Comparison of ENCODE assay signal across 8 mouse cellular contexts in the genomic region with DNA sequence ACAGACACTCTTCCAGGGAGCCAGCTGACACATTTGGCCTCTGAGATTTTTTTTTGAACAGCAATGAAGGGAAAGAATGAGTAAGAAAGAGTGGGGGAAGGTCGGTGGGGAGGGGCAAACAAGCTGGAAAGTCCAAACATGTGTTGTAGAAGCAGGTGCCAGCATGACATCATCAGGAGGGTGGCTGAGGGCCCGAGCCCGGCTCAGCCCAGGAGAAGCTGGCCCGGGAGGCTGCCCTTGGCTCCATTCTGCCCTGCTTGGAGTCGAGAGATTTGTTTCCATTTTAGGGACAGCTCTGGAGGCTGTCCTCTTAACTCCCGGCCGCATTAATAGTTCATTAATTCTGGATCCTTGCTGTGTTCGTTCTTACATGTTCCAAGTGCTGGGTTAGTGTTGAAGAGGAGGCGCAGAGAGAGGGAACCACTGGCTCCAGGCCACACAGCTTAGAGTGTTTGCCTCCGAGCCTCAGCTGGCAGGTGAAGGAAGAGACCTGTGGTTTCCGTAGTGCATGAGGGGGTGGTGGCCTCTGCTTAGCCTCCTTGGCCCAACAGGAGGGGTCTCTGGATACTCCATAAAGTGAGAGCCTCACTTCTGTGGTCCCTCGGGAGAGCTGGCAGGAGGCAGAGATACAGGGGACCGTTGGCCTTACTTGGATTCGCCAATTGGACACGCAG.
DNase-seq lines count a peak whose midpoint lies in the region; ATAC-seq lines count a peak whose summit lies in the region.

No protein-coding gene starts in this region.

- no peak overlapping the region for H3K4me2 ChIP-seq in hindbrain, embryonic 13.5 days
- no peak overlapping the region for H3K4me2 ChIP-seq in hindbrain, embryonic 11.5 days (replicated peaks; ENCODE audit: low read depth, low read length)

- no peak for ATAC-seq in hindbrain, embryonic 13.5 days (ENCODE audit: low FRiP score)
- ATAC-seq in hindbrain, embryonic 11.5 days (ENCODE audit: low FRiP score), result no peak

- peak overlapping the region; percentile 45 for H3K27ac ChIP-seq in hindbrain, embryonic 13.5 days
- no peak overlapping the region for H3K27ac ChIP-seq in hindbrain, embryonic 11.5 days (ENCODE audit: low read depth, low read length)

- H3K9ac ChIP-seq in hindbrain, embryonic 13.5 days, result no peak overlapping the region
- H3K9ac ChIP-seq in hindbrain, embryonic 11.5 days (ENCODE audit: low read depth, low read length), result no peak overlapping the region

- no peaks in the 10 kb centered on the region for H3K9me3 ChIP-seq in hindbrain, embryonic 13.5 days
- no peaks in the 10 kb centered on the region for H3K9me3 ChIP-seq in hindbrain, embryonic 11.5 days (ENCODE audit: control insufficient read depth, low read length)

- WGBS in hindbrain, embryonic 13.5 days, result 59% methylated on average over 15 of the region's 15 CpGs
- 83% methylated on average over 15 of the region's 15 CpGs for WGBS in hindbrain, embryonic 11.5 days

- peaks cover 90% of the 10 kb centered on the region for H3K4me1 ChIP-seq in hindbrain, embryonic 13.5 days (replicated peaks)
- peaks cover 2% of the 10 kb centered on the region; the same call in 1 of the 2 replicates for H3K4me1 ChIP-seq in hindbrain, embryonic 11.5 days (replicated peaks; ENCODE audit: control insufficient read depth, insufficient read depth, low read length)

- H3K27me3 ChIP-seq in hindbrain, embryonic 13.5 days, result no peaks in the 10 kb centered on the region
- no peaks in the 10 kb centered on the region; the same call in 1 of the 2 replicates for H3K27me3 ChIP-seq in hindbrain, embryonic 11.5 days (ENCODE audit: control insufficient read depth, insufficient read depth, low read length)

- no peak for DNase-seq in hindbrain, embryonic 11.5 days (ENCODE audit: low spot score)
- DNase-seq in CD4-positive helper T cell, adult 2 months (ENCODE audit: low read depth, low spot score), result peak; percentile 83
- DNase-seq in cerebellum, adult 8-10 months, result peak; percentile 53
- peak; percentile 63 to 85 for DNase-seq in gastrocnemius, postnatal 4 days (ENCODE audit: low spot score in 2 of 2)
- peak; percentile 49 for DNase-seq in kidney, adult 18-20 months
- DNase-seq in naive thymus-derived CD4-positive, alpha-beta T cell, adult 2 months (ENCODE audit: low read depth), result peak; percentile 64
- no peak for DNase-seq in spleen, postnatal 4 days (ENCODE audit: low spot score in 2 of 2)

- no peak overlapping the region for H3K4me3 ChIP-seq in hindbrain, embryonic 13.5 days
- H3K4me3 ChIP-seq in hindbrain, embryonic 11.5 days (ENCODE audit: low read depth, low read length), result no peak overlapping the region

- H3K36me3 ChIP-seq in hindbrain, embryonic 13.5 days, result no peaks in the 10 kb centered on the region
- H3K36me3 ChIP-seq in hindbrain, embryonic 11.5 days (ENCODE audit: control insufficient read depth, insufficient read depth, low read length), result no peaks in the 10 kb centered on the region

Comparison
In these comparisons a context has a peak if more than half of its experiments do, and no peak if none do; other contexts are left out.
1. DNase-seq: peak in CD4-positive helper T cell, adult 2 months (single experiment), cerebellum, adult 8-10 months (single experiment), gastrocnemius, postnatal 4 days (2 of 2), kidney, adult 18-20 months (single experiment) and naive thymus-derived CD4-positive, alpha-beta T cell, adult 2 months (single experiment); none in hindbrain, embryonic 11.5 days (single experiment) and spleen, postnatal 4 days (0 of 2).